In genomic region chr4:155220213-155221100, GRCm38 (mm10) we compare ENCODE assay signal across 8 mouse cellular contexts. TPM values are rescaled to one million over a fixed set of nuclear protein-coding genes. Genes with fewer than 3 reads are reported as not detected.
DNase-seq lines count a peak whose midpoint lies in the region; ATAC-seq and TF ChIP-seq lines count a peak whose summit lies in the region.

No protein-coding gene starts in this region.

- peak overlapping the region; percentile 94 for H3K9ac ChIP-seq in kidney, embryonic 16.5 days (replicated peaks; ENCODE audit: low read length)
- peak overlapping the region; percentile 86 for H3K9ac ChIP-seq in ES-Bruce4 (ENCODE audit: low read depth, poor library complexity, severe bottlenecking)
- H3K9ac ChIP-seq in hindbrain, embryonic 15.5 days: peak overlapping the region; percentile 90
- peak overlapping the region; percentile 94 for H3K9ac ChIP-seq in midbrain, embryonic 14.5 days (replicated peaks; ENCODE audit: low read length)

- no peaks in the 10 kb centered on the region for H3K27me3 ChIP-seq in kidney, embryonic 16.5 days (ENCODE audit: insufficient read depth, low read length)
- H3K27me3 ChIP-seq in ES-Bruce4 (ENCODE audit: control insufficient read depth, insufficient read depth, low read length, poor library complexity, severe bottlenecking): no peaks in the 10 kb centered on the region
- H3K27me3 ChIP-seq in hindbrain, embryonic 15.5 days: no peaks in the 10 kb centered on the region
- no peaks in the 10 kb centered on the region for H3K27me3 ChIP-seq in midbrain, embryonic 14.5 days (ENCODE audit: control insufficient read depth, insufficient read depth, low read length)

- 3% methylated on average over 14 of the region's 14 CpGs for WGBS in kidney, embryonic 16.5 days
- 3% methylated on average over 14 of the region's 14 CpGs for WGBS in hindbrain, embryonic 15.5 days
- WGBS in midbrain, embryonic 14.5 days: 4% methylated on average over 14 of the region's 14 CpGs

- H3K9me3 ChIP-seq in kidney, embryonic 16.5 days (ENCODE audit: low read length): no peaks in the 10 kb centered on the region
- no peaks in the 10 kb centered on the region for H3K9me3 ChIP-seq in ES-Bruce4 (replicated peaks; ENCODE audit: control insufficient read depth, insufficient read depth, low read length, poor library complexity, severe bottlenecking)
- no peaks in the 10 kb centered on the region for H3K9me3 ChIP-seq in hindbrain, embryonic 15.5 days
- H3K9me3 ChIP-seq in midbrain, embryonic 14.5 days (ENCODE audit: control insufficient read depth, low read length): no peaks in the 10 kb centered on the region

- H3K4me2 ChIP-seq in kidney, embryonic 16.5 days (replicated peaks; ENCODE audit: low read depth, low read length): peak overlapping the region; percentile 97
- H3K4me2 ChIP-seq in hindbrain, embryonic 15.5 days: peak overlapping the region; percentile 94
- H3K4me2 ChIP-seq in midbrain, embryonic 14.5 days (ENCODE audit: low read length): peak overlapping the region; percentile 100

- peaks cover 63% of the 10 kb centered on the region for H3K4me1 ChIP-seq in kidney, embryonic 16.5 days (ENCODE audit: insufficient read depth, low read length)
- H3K4me1 ChIP-seq in ES-Bruce4 (ENCODE audit: control insufficient read depth, insufficient read depth, low read length): peaks cover 6% of the 10 kb centered on the region
- H3K4me1 ChIP-seq in cortical plate, adult 2 months (ENCODE audit: control insufficient read depth, insufficient read depth, low read length): peaks cover 29% of the 10 kb centered on the region
- H3K4me1 ChIP-seq in hindbrain, embryonic 15.5 days (replicated peaks): peaks cover 69% of the 10 kb centered on the region
- H3K4me1 ChIP-seq in midbrain, embryonic 14.5 days (ENCODE audit: control insufficient read depth, insufficient read depth, low read length): peaks cover 63% of the 10 kb centered on the region

- ATAC-seq in kidney, embryonic 16.5 days (ENCODE audit: low FRiP score, low TSS enrichment): no peak
- ATAC-seq in hindbrain, embryonic 15.5 days (ENCODE audit: low FRiP score, low read depth): no peak
- ATAC-seq in midbrain, embryonic 14.5 days (ENCODE audit: low FRiP score, low TSS enrichment): no peak

- TF ChIP-seq POLR2A in ES-Bruce4 (IDR thresholded peaks at IDR 0.05; ENCODE audit: insufficient read depth, low read length): no peak
- no peak for TF ChIP-seq POLR2A in cortical plate, adult 2 months (IDR thresholded peaks at IDR 0.05; ENCODE audit: extremely low read depth, insufficient read depth, low read length)

- peak overlapping the region; percentile 89 for H3K4me3 ChIP-seq in kidney, embryonic 16.5 days (ENCODE audit: low read length)
- H3K4me3 ChIP-seq in ES-Bruce4 (ENCODE audit: low read depth, low read length): peak overlapping the region; percentile 79
- H3K4me3 ChIP-seq in cortical plate, adult 2 months (ENCODE audit: insufficient read depth, low read length): peak overlapping the region; percentile 97
- peak overlapping the region; percentile 85 for H3K4me3 ChIP-seq in hindbrain, embryonic 15.5 days
- H3K4me3 ChIP-seq in midbrain, embryonic 14.5 days (replicated peaks; ENCODE audit: low read depth, low read length): peak overlapping the region; percentile 82

- DNase-seq in kidney, postnatal 36 days: no peak
- DNase-seq in midbrain, embryonic 14.5 days: peak; percentile 73
- DNase-seq in urinary bladder, postnatal 25 days (ENCODE audit: low spot score): no peak
- no peak for DNase-seq in right cerebral cortex, postnatal 14 days

- no peak for TF ChIP-seq EP300 in ES-Bruce4 (IDR thresholded peaks at IDR 0.05; ENCODE audit: insufficient read depth, low read depth, low read length)

- TF ChIP-seq CTCF in ES-Bruce4 (IDR thresholded peaks at IDR 0.05; ENCODE audit: low read depth, low read length): no peak
- no peak for TF ChIP-seq CTCF in cortical plate, adult 2 months (IDR thresholded peaks at IDR 0.05; ENCODE audit: extremely low read depth, insufficient read depth, low read length)

- no peaks in the 10 kb centered on the region for H3K36me3 ChIP-seq in kidney, embryonic 16.5 days (ENCODE audit: insufficient read depth, low read length)
- H3K36me3 ChIP-seq in ES-Bruce4 (ENCODE audit: control insufficient read depth, insufficient read depth, low read length, poor library complexity, severe bottlenecking): peaks cover 4% of the 10 kb centered on the region; the same call in 1 of the 2 replicates
- no peaks in the 10 kb centered on the region for H3K36me3 ChIP-seq in hindbrain, embryonic 15.5 days
- no peaks in the 10 kb centered on the region for H3K36me3 ChIP-seq in midbrain, embryonic 14.5 days (ENCODE audit: control insufficient read depth, insufficient read depth, low read length)

- peak overlapping the region; percentile 78 for H3K27ac ChIP-seq in kidney, embryonic 16.5 days (ENCODE audit: low read length)
- H3K27ac ChIP-seq in ES-Bruce4 (ENCODE audit: insufficient read depth, low read length): no peak overlapping the region
- 0 out of 2 replicates have a peak overlapping the region, but pooled peaks have one; percentile 0 for H3K27ac ChIP-seq in cortical plate, adult 2 months (ENCODE audit: insufficient read depth, low read length)
- peak overlapping the region; percentile 87 for H3K27ac ChIP-seq in hindbrain, embryonic 15.5 days (replicated peaks)
- peak overlapping the region; percentile 41 for H3K27ac ChIP-seq in midbrain, embryonic 14.5 days (replicated peaks; ENCODE audit: low read depth, low read length)

RNA-seq across cellular contexts. Expression of gene Ski, which starts 1.9 kb away (rescaled TPM):
- polyA plus RNA-seq in kidney, embryonic 16.5 days (2015; fragmentation: Nextera tagmentation; extraction: Ambion mirVana): 14.5 and 15.9 TPM in 2 replicates
- 63.5 and 67.2 TPM in 2 replicates for polyA plus RNA-seq in ES-Bruce4 (2011; ENCODE audit: insufficient read depth, insufficient read length, low read depth, missing spikeins)
- 69.0 and 70.3 TPM in 2 replicates for polyA plus RNA-seq in cortical plate, adult 2 months (2012; rRNA removed)
- polyA plus RNA-seq in hindbrain, embryonic 15.5 days (2015; fragmentation: Nextera tagmentation; extraction: Ambion mirVana): 11.3 and 11.9 TPM in 2 replicates
- 14.3 and 15.4 TPM in 2 replicates for polyA plus RNA-seq in midbrain, embryonic 14.5 days (2014; fragmentation: Nextera tagmentation; extraction: Ambion mirVana)

RNA-seq across cellular contexts. Expression of gene Faap20, which starts 29.1 kb away (rescaled TPM):
- polyA plus RNA-seq in kidney, embryonic 16.5 days (2015; fragmentation: Nextera tagmentation; extraction: Ambion mirVana): 77.4 and 77.8 TPM in 2 replicates
- polyA plus RNA-seq in ES-Bruce4 (2011; ENCODE audit: insufficient read depth, insufficient read length, low read depth, missing spikeins): 22.9 and 25.2 TPM in 2 replicates
- polyA plus RNA-seq in cortical plate, adult 2 months (2012; rRNA removed): 36.5 and 37.5 TPM in 2 replicates
- polyA plus RNA-seq in hindbrain, embryonic 15.5 days (2015; fragmentation: Nextera tagmentation; extraction: Ambion mirVana): 73.8 and 75.7 TPM in 2 replicates
- polyA plus RNA-seq in midbrain, embryonic 14.5 days (2014; fragmentation: Nextera tagmentation; extraction: Ambion mirVana): 74.1 and 85.6 TPM in 2 replicates
